In the genomic region with DNA sequence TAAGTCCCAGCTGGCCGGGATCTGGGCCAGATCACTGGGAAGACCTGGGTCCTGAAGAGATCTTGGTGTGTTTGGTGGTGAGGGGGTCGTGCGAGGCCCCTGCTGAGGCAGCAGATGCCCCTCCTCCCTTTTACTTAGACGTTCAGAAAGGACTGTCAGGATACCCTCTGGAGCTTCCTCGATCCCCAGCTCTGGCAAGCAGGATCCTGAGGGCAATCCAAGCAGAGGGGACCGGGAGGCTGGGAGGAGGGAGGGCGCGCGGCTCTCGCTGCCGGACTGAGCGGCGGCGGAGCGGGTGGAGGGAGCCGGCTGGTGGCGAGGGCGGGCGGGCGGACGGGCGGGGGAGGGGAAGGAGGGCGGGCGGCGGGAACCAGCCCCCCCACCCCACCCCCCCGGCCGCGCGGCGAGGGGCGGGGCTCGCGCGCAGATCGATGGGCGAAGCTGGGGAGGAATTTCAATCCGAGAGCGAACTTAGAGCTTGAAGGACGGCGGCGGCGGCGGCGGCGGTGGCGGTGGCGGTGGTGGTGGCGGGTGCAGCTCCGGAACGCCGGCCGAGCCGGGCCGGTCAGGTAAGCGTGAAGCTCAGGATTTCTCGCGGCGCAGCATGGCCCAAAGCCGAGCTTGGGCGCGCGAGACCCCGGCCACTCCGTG, we compare ENCODE assay signal across 8 mouse cellular contexts. TPM values are rescaled to one million over a fixed set of nuclear protein-coding genes. Genes with fewer than 3 reads are reported as not detected.
DNase-seq lines count a peak whose midpoint lies in the region; ATAC-seq and TF ChIP-seq lines count a peak whose summit lies in the region.

No protein-coding gene starts in this region.

- H3K4me2 ChIP-seq in lung, embryonic 14.5 days = peak overlapping the region; percentile 95
- H3K4me2 ChIP-seq in forebrain, embryonic 15.5 days (replicated peaks) = peak overlapping the region; percentile 81
- peak overlapping the region; percentile 98 for H3K4me2 ChIP-seq in midbrain, postnatal 0 days (ENCODE audit: low read depth, low read length, poor library complexity, severe bottlenecking)

- H3K4me1 ChIP-seq in lung, embryonic 14.5 days (ENCODE audit: insufficient read depth) = 0 out of 2 replicates have a peak, but pooled peaks cover 7% of the 10 kb centered on the region
- peaks cover 53% of the 10 kb centered on the region for H3K4me1 ChIP-seq in forebrain, embryonic 15.5 days
- peaks cover 10% of the 10 kb centered on the region; the same call in 1 of the 2 replicates for H3K4me1 ChIP-seq in midbrain, postnatal 0 days (ENCODE audit: insufficient read depth, low read length)

- TF ChIP-seq CTCF in lung, embryonic 14.5 days (IDR thresholded peaks at IDR 0.05; ENCODE audit: low read depth) = no peak
- TF ChIP-seq CTCF in midbrain, postnatal 0 days (IDR thresholded peaks at IDR 0.05) = no peak

- no peak overlapping the region for H3K27ac ChIP-seq in lung, embryonic 14.5 days (ENCODE audit: low read depth)
- peak overlapping the region; percentile 58 for H3K27ac ChIP-seq in forebrain, embryonic 15.5 days (replicated peaks)
- H3K27ac ChIP-seq in midbrain, postnatal 0 days (ENCODE audit: low read depth, low read length) = peak overlapping the region; percentile 32; the same call in 1 of the 2 replicates

- H3K36me3 ChIP-seq in lung, embryonic 14.5 days (ENCODE audit: insufficient read depth) = no peaks in the 10 kb centered on the region
- H3K36me3 ChIP-seq in forebrain, embryonic 15.5 days = no peaks in the 10 kb centered on the region
- no peaks in the 10 kb centered on the region for H3K36me3 ChIP-seq in midbrain, postnatal 0 days (ENCODE audit: insufficient read depth, low read length)

- peak; percentile 54 for DNase-seq in lung, embryonic 14.5 days
- DNase-seq in lung, postnatal 36 days = no peak
- peak; percentile 27 to 56 for DNase-seq in kidney, postnatal 36 days
- peak; percentile 27 for DNase-seq in midbrain, postnatal 0 days (ENCODE audit: low spot score)
- DNase-seq in spleen, postnatal 36 days (ENCODE audit: low spot score in 2 of 2) = no peak
- no peak for DNase-seq in urinary bladder, postnatal 4 days (ENCODE audit: low spot score in 2 of 2)
- DNase-seq in right cerebral cortex, adult 18-20 months = no peak

- ATAC-seq in lung, embryonic 14.5 days (ENCODE audit: insufficient read depth) = no peak
- ATAC-seq in forebrain, embryonic 15.5 days (replicated peaks) = no peak
- no peak for ATAC-seq in midbrain, postnatal 0 days (ENCODE audit: low FRiP score)

- no peaks in the 10 kb centered on the region for H3K9me3 ChIP-seq in lung, embryonic 14.5 days (ENCODE audit: low read depth, low read length)
- no peaks in the 10 kb centered on the region for H3K9me3 ChIP-seq in forebrain, embryonic 15.5 days
- H3K9me3 ChIP-seq in midbrain, postnatal 0 days (ENCODE audit: low read length) = no peaks in the 10 kb centered on the region

- peaks cover 80% of the 10 kb centered on the region for H3K27me3 ChIP-seq in lung, embryonic 14.5 days (ENCODE audit: insufficient read depth, low read length)
- peaks cover 60% of the 10 kb centered on the region for H3K27me3 ChIP-seq in forebrain, embryonic 15.5 days
- H3K27me3 ChIP-seq in midbrain, postnatal 0 days (ENCODE audit: insufficient read depth, low read length) = peaks cover 37% of the 10 kb centered on the region

- peak overlapping the region; percentile 44 for H3K9ac ChIP-seq in lung, embryonic 14.5 days
- H3K9ac ChIP-seq in forebrain, embryonic 15.5 days (replicated peaks) = peak overlapping the region; percentile 42
- H3K9ac ChIP-seq in midbrain, postnatal 0 days (replicated peaks; ENCODE audit: low read length, poor library complexity, severe bottlenecking) = peak overlapping the region; percentile 48

- peak overlapping the region; percentile 47 for H3K4me3 ChIP-seq in lung, embryonic 14.5 days (ENCODE audit: low read depth, low read length)
- peak overlapping the region; percentile 49 for H3K4me3 ChIP-seq in forebrain, embryonic 15.5 days
- H3K4me3 ChIP-seq in midbrain, postnatal 0 days (ENCODE audit: low read depth, low read length) = peak overlapping the region; percentile 46

- under 1% methylated on average over 58 of the region's 64 CpGs for WGBS in lung, embryonic 14.5 days
- WGBS in forebrain, embryonic 15.5 days = 0% methylated on average over 30 of the region's 64 CpGs
- WGBS in midbrain, postnatal 0 days = under 1% methylated on average over 20 of the region's 64 CpGs

RNA-seq across cellular contexts. Expression of a gene that starts 4.5 kb away (rescaled TPM):
- 0.12 and 0.46 TPM in 2 replicates for polyA plus RNA-seq in lung, embryonic 14.5 days (2014; fragmentation: Nextera tagmentation; extraction: Ambion mirVana)
- polyA plus RNA-seq in forebrain, embryonic 15.5 days (2015; fragmentation: Nextera tagmentation; extraction: Ambion mirVana) = 2.4 and 2.6 TPM in 2 replicates
- total RNA-seq in midbrain, postnatal 0 days (2014; rRNA removed) = 21.5 and 57.5 TPM in 2 replicates
- polyA plus RNA-seq in midbrain, postnatal 0 days (2015; fragmentation: Nextera tagmentation; extraction: Ambion mirVana) = 3.1 and 3.7 TPM in 2 replicates

Comparison
In these comparisons a context has a peak if more than half of its experiments do, and no peak if none do; other contexts are left out.
1. DNase-seq: peak in lung, embryonic 14.5 days (single experiment), kidney, postnatal 36 days (2 of 2) and midbrain, postnatal 0 days (single experiment); none in lung, postnatal 36 days (single experiment), spleen, postnatal 36 days (0 of 2), urinary bladder, postnatal 4 days (0 of 2) and right cerebral cortex, adult 18-20 months (single experiment).
2. Peak in every context shown above with its lines, with median percentiles within 50 percentile points of each other: H3K4me2 ChIP-seq, H3K4me3 ChIP-seq and H3K9ac ChIP-seq.